Mouse (Mus musculus): ENCODE data around the gene Hes2. TPM values are rescaled to one million over a fixed set of nuclear protein-coding genes. Genes with fewer than 3 reads are reported as not detected.
A peak's percentile ranks its signal among the peaks of the same experiment; 100 is the strongest.

Gene Hes2
- polyA plus RNA-seq, 1 experiment = not detected

DNA sequence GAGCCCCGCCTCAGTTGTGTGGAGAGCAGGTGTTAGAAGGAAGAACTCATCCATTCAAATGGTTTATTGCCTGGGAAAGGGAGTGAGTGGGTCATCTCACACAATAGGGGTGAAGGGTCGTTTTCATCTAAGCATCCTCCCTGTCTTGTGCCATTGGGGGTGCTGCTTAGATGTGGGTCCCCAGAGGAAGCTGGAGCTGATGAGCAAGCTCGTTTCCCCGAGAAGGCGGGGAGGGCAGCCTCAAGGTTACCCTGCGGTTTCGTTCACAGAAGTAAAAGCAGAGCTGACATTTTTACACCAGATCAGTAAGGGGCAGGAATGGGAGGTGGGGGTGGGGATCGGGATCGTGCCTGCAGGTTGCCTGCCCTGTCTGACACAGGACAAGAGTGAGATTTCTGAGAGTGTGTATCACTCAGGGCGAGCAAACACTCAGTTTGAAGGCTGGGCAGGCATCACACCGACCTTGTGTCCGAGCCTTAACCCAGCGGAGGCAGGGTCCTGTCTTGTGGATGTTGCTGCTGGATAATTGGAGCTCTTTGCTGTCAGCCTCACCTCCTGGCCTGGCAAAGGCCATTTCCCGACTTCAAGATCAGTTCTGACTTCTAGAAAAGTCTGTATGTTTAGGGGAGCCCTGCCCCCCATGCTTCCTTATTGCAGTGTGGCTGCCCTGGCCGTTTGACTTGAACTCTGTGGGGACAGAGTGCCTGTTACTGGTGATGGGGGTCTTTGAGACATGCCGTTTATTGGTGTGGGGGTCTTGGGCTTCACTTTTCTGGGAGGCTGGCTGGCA lies 20.4 kb downstream of the Hes2 start:
- H3K27ac ChIP-seq (ENCODE audit: insufficient read depth, low read length) = no peak overlapping the region
- TF ChIP-seq CTCF (IDR thresholded peaks at IDR 0.05; ENCODE audit: extremely low read depth, insufficient read depth, low read length) (no peak), POLR2A (IDR thresholded peaks at IDR 0.05; ENCODE audit: extremely low read depth, insufficient read depth, low read length) (no peak)
- H3K4me3 ChIP-seq (ENCODE audit: insufficient read depth, low read length) = peak overlapping the region; percentile 80
- H3K4me1 ChIP-seq (ENCODE audit: control insufficient read depth, insufficient read depth, low read length) = peaks cover 4% of the 10 kb centered on the region; the same call in 1 of the 2 replicates

GRCm38 (mm10) chr4:152179946-152180660 lies 21.4 kb downstream of the Hes2 start:
- H3K4me3 ChIP-seq (ENCODE audit: insufficient read depth, low read length) = peak overlapping the region; percentile 7; the same call in 1 of the 2 replicates
- H3K4me1 ChIP-seq (ENCODE audit: control insufficient read depth, insufficient read depth, low read length) = peaks cover 4% of the 10 kb centered on the region; the same call in 1 of the 2 replicates
- TF ChIP-seq CTCF (IDR thresholded peaks at IDR 0.05; ENCODE audit: extremely low read depth, insufficient read depth, low read length) = no peak
- no peak for TF ChIP-seq POLR2A (IDR thresholded peaks at IDR 0.05; ENCODE audit: extremely low read depth, insufficient read depth, low read length)
- H3K27ac ChIP-seq (ENCODE audit: insufficient read depth, low read length) = no peak overlapping the region

- TF ChIP-seq POLR2A (IDR thresholded peaks at IDR 0.05; ENCODE audit: extremely low read depth, insufficient read depth, low read length) (no peak), CTCF (IDR thresholded peaks at IDR 0.05; ENCODE audit: extremely low read depth, insufficient read depth, low read length) (no peak)
- no peak overlapping the region for H3K27ac ChIP-seq (ENCODE audit: insufficient read depth, low read length)
- H3K4me3 ChIP-seq (ENCODE audit: insufficient read depth, low read length) = no peak overlapping the region
- H3K4me1 ChIP-seq (ENCODE audit: control insufficient read depth, insufficient read depth, low read length) = peaks cover 8% of the 10 kb centered on the region
These were observed 23.5 kb downstream of the Hes2 start for GRCm38 (mm10) chr4:152182205-152182604.

GRCm38 (mm10) chr4:152184353-152185035 lies 25.8 kb downstream of the Hes2 start:
- Histone ChIP-seq H3K27ac (ENCODE audit: insufficient read depth, low read length) (no peak overlapping the region), H3K4me3 (ENCODE audit: insufficient read depth, low read length) (no peak overlapping the region)
- TF ChIP-seq POLR2A (IDR thresholded peaks at IDR 0.05; ENCODE audit: extremely low read depth, insufficient read depth, low read length) (no peak), CTCF (IDR thresholded peaks at IDR 0.05; ENCODE audit: extremely low read depth, insufficient read depth, low read length) (peak; percentile 52)

DNA sequence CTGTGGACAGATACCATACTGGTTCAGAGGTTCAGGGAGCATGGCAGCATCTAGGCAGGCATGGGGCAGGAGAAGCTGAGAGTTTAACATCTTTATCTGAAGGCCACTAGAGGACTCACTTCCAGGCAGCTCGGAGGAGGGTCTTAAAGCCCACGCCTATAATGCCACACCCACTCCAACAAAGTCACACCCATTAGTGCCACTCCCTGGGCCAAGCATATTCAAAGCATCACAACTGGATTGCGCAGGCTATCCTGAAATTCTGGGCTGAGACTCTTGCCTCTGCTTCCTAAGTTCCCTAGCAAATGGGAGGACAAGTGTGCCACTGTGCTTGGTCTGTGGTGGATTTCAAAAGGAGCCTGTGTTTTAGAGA lies 26.5 kb downstream of the Hes2 start:
- TF ChIP-seq CTCF (IDR thresholded peaks at IDR 0.05; ENCODE audit: extremely low read depth, insufficient read depth, low read length) (no peak), POLR2A (IDR thresholded peaks at IDR 0.05; ENCODE audit: extremely low read depth, insufficient read depth, low read length) (no peak)
- Histone ChIP-seq H3K4me1 (ENCODE audit: control insufficient read depth, insufficient read depth, low read length) (peaks cover 9% of the 10 kb centered on the region), H3K4me3 (ENCODE audit: insufficient read depth, low read length) (no peak overlapping the region), H3K27ac (ENCODE audit: insufficient read depth, low read length) (no peak overlapping the region)

More at GRCm38 (mm10) chr4:152184353-152185035, 25.8 kb downstream of the Hes2 start:
- H3K4me1 ChIP-seq (ENCODE audit: control insufficient read depth, insufficient read depth, low read length) = peaks cover 6% of the 10 kb centered on the region

DNA sequence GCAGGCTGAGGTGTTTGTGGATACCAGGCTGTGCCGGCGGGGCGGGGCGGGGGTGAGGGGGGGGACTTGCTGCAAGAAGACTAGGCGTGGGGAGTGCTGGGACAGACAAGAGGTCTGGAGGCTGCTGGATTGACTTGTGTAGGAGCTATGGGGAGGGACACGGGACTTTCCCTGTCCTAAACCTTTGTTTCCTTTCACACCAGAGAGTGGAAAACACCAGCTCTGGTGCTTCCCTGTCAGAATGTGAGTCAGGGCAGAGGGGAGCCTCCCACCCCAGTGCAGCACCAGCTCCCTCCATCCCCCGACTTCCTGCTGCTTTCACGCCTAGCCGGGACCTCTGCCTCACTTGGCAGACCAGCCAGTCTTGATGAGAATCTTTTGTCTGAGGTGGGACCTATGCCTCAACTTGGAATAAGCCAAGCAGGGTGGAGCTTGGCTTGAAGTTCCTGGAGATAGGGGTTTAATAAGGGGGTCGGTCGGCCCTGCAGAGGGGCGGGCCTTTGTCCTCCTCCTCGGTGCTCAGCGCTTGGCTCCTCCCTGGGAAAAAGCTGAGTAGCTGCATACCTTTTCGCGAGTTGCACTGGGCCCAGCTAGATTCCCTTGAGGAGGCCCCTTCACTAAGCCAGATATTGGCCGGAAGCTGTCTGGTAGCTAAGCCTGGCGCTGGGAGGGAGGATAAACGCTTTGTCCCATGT lies 27.0 kb downstream of the Hes2 start:
- Histone ChIP-seq H3K27ac (ENCODE audit: insufficient read depth, low read length) (peak overlapping the region; percentile 20), H3K4me1 (ENCODE audit: control insufficient read depth, insufficient read depth, low read length) (peaks cover 9% of the 10 kb centered on the region), H3K4me3 (ENCODE audit: insufficient read depth, low read length) (no peak overlapping the region)
- TF ChIP-seq CTCF (IDR thresholded peaks at IDR 0.05; ENCODE audit: extremely low read depth, insufficient read depth, low read length) = no peak
- no peak for TF ChIP-seq POLR2A (IDR thresholded peaks at IDR 0.05; ENCODE audit: extremely low read depth, insufficient read depth, low read length)

- H3K4me3 ChIP-seq (ENCODE audit: insufficient read depth, low read length) = no peak overlapping the region
- TF ChIP-seq POLR2A (IDR thresholded peaks at IDR 0.05; ENCODE audit: extremely low read depth, insufficient read depth, low read length) = no peak
- no peak for TF ChIP-seq CTCF (IDR thresholded peaks at IDR 0.05; ENCODE audit: extremely low read depth, insufficient read depth, low read length)
- H3K27ac ChIP-seq (ENCODE audit: insufficient read depth, low read length) = peak overlapping the region; percentile 20
- H3K4me1 ChIP-seq (ENCODE audit: control insufficient read depth, insufficient read depth, low read length) = peaks cover 10% of the 10 kb centered on the region
These were observed 27.8 kb downstream of the Hes2 start for GRCm38 (mm10) chr4:152186205-152187082.

- no peak for TF ChIP-seq POLR2A (IDR thresholded peaks at IDR 0.05; ENCODE audit: extremely low read depth, insufficient read depth, low read length)
- TF ChIP-seq CTCF (IDR thresholded peaks at IDR 0.05; ENCODE audit: extremely low read depth, insufficient read depth, low read length) = no peak
- peaks cover 10% of the 10 kb centered on the region for H3K4me1 ChIP-seq (ENCODE audit: control insufficient read depth, insufficient read depth, low read length)
- H3K4me3 ChIP-seq (ENCODE audit: insufficient read depth, low read length) = no peak overlapping the region
- no peak overlapping the region for H3K27ac ChIP-seq (ENCODE audit: insufficient read depth, low read length)
These were observed 28.5 kb downstream of the Hes2 start for GRCm38 (mm10) chr4:152187142-152187541.
